Mouse (Mus musculus): ENCODE data around the gene Copz1. TPM values are rescaled to one million over a fixed set of nuclear protein-coding genes. Genes with fewer than 3 reads are reported as not detected.

The Copz1 gene
- polyA plus RNA-seq, 1 experiment from 2014 or later: 307 TPM

DNA sequence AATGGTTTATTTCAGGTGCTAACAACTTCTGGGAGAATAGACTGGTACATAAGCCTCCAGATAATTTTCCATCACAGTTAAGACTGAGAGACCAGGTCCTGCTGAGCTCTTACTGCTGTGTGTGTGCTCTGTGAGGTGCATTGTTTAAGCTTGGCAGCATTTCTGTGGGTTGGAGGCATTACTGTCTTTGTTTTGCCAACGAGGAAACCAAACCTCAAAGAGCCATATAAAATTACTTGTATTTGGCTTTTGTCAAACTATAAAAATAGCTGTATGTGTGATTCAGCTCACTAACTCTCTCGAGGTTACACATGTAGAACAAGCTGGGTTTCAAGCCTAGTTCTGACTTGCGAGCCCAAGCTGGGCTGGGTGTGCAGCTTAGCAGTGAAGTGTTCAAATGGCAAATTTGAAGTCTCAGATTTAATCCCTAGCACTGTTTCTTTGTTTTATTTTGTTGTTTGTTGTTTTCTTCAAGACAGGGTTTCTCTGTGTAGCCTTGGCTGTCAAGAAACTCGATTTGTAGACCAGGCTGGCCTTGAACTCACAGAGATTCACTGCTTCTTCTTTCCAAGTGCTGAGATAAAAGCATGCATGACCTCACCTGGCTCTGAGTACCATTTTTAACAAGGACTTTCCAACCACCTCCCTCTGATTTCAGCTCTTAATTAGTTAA, 20.3 kb downstream of the Copz1 start:
- 89% methylated on average over 4 of the region's 4 CpGs for WGBS
- H3K4me2 ChIP-seq (ENCODE audit: low read depth): no peak overlapping the region
- no peaks in the 10 kb centered on the region for H3K27me3 ChIP-seq (ENCODE audit: control insufficient read depth, insufficient read depth, low read length)
- no peak overlapping the region for H3K9ac ChIP-seq (ENCODE audit: low read length)
- peaks cover 52% of the 10 kb centered on the region for H3K4me1 ChIP-seq (ENCODE audit: control insufficient read depth, insufficient read depth, low read length)
- peaks cover 11% of the 10 kb centered on the region for H3K36me3 ChIP-seq (ENCODE audit: control insufficient read depth, insufficient read depth, low read length)
- no peaks in the 10 kb centered on the region for H3K9me3 ChIP-seq (ENCODE audit: control insufficient read depth, low read length)
- no peak overlapping the region for H3K4me3 ChIP-seq (ENCODE audit: low read depth, low read length)
- DNase-seq (ENCODE audit: low spot score) (no peak), ATAC-seq (ENCODE audit: insufficient read depth, low FRiP score, low TSS enrichment) (no peak)
- H3K27ac ChIP-seq (ENCODE audit: low read depth, low read length): no peak overlapping the region

DNA sequence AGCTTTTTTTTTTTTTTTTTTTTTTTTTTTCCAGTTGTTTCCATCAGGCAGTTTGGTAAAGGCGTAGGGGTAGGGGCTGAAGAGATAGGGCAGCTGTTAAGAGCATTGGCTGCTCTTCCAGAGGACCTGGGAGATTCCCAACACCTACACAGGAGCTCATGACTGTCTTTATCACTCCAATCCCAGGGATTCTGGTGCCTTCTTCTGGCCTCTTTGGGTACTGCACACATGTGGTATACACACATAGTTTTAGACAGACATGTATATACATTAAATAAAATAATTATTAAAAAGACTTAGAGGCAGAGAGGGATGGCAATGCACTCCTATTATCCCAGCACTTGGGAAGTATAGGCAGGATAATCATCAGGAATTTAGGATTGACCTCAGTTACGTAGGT, 20.9 kb downstream of the Copz1 start:
- DNase-seq (ENCODE audit: low spot score) (no peak), ATAC-seq (ENCODE audit: insufficient read depth, low FRiP score, low TSS enrichment) (no peak)
- Histone ChIP-seq H3K9me3 (ENCODE audit: control insufficient read depth, low read length) (no peaks in the 10 kb centered on the region), H3K4me3 (ENCODE audit: low read depth, low read length) (no peak overlapping the region), H3K27ac (ENCODE audit: low read depth, low read length) (no peak overlapping the region), H3K4me2 (ENCODE audit: low read depth) (no peak overlapping the region), H3K36me3 (ENCODE audit: control insufficient read depth, insufficient read depth, low read length) (peaks cover 11% of the 10 kb centered on the region), H3K4me1 (ENCODE audit: control insufficient read depth, insufficient read depth, low read length) (peaks cover 55% of the 10 kb centered on the region), H3K27me3 (ENCODE audit: control insufficient read depth, insufficient read depth, low read length) (no peaks in the 10 kb centered on the region), H3K9ac (ENCODE audit: low read length) (no peak overlapping the region)
- 98% methylated on average over 2 of the region's 2 CpGs for WGBS

DNA sequence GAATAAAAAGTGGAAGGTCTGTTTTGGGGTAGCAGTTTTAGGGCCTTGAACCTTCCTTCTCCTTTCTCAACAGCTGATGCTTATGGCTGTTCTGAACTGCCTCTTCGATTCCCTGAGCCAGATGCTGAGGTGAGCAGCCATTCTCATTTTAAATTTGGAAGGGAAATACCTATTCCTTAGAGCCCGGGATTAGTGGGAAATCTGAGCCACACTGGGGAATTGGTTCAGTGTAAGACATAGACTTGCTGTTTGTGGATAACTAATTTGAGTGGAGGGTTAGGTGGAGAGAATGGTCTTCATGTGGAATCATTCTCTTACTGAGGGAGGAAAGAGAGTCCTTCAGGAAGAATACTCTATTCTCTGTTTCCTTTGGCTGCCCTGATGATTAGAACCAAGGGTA, 22.1 kb downstream of the Copz1 start:
- H3K4me1 ChIP-seq (ENCODE audit: control insufficient read depth, insufficient read depth, low read length): peaks cover 62% of the 10 kb centered on the region
- WGBS: 63% methylated on average over 2 of the region's 2 CpGs
- H3K36me3 ChIP-seq (ENCODE audit: control insufficient read depth, insufficient read depth, low read length): peaks cover 11% of the 10 kb centered on the region

DNA sequence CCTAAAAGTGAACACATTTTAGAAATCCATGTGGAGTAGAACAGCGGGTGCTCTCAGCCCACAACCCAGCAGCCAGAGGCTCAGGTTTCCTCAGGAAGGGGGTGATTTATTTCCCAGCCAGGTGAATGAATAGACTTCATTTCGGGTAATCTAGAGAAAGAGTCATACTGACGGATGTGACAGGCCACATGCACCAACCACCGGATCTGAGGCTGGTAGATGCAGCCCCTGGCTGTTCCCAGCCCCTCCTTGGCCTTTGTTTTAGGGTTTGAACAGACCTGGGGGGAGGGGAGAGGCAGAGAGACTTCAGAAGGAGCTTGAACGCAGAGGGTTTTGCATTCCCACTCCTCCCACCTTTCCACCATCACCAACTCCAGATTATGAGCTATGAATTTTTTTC, 23.3 kb downstream of the Copz1 start:
- Histone ChIP-seq H3K27ac (ENCODE audit: low read depth, low read length) (peak overlapping the region; percentile 99), H3K9me3 (ENCODE audit: control insufficient read depth, low read length) (no peaks in the 10 kb centered on the region), H3K9ac (ENCODE audit: low read length) (peak overlapping the region; percentile 33), H3K27me3 (ENCODE audit: control insufficient read depth, insufficient read depth, low read length) (no peaks in the 10 kb centered on the region), H3K4me1 (ENCODE audit: control insufficient read depth, insufficient read depth, low read length) (peaks cover 64% of the 10 kb centered on the region), H3K4me3 (ENCODE audit: low read depth, low read length) (no peak overlapping the region), H3K4me2 (ENCODE audit: low read depth) (no peak overlapping the region), H3K36me3 (ENCODE audit: control insufficient read depth, insufficient read depth, low read length) (peaks cover 11% of the 10 kb centered on the region)
- 8% methylated on average over 5 of the region's 5 CpGs for WGBS
- DNase-seq (ENCODE audit: low spot score) (peak; percentile 46), ATAC-seq (ENCODE audit: insufficient read depth, low FRiP score, low TSS enrichment) (no peak)

More for the DNA sequence above, 22.1 kb downstream of the Copz1 start:
- Histone ChIP-seq H3K4me2 (ENCODE audit: low read depth) (no peak overlapping the region), H3K9ac (ENCODE audit: low read length) (no peak overlapping the region), H3K4me3 (ENCODE audit: low read depth, low read length) (no peak overlapping the region), H3K9me3 (ENCODE audit: control insufficient read depth, low read length) (no peaks in the 10 kb centered on the region), H3K27me3 (ENCODE audit: control insufficient read depth, insufficient read depth, low read length) (no peaks in the 10 kb centered on the region), H3K27ac (ENCODE audit: low read depth, low read length) (no peak overlapping the region)
- DNase-seq (ENCODE audit: low spot score) (no peak), ATAC-seq (ENCODE audit: insufficient read depth, low FRiP score, low TSS enrichment) (no peak)

DNA sequence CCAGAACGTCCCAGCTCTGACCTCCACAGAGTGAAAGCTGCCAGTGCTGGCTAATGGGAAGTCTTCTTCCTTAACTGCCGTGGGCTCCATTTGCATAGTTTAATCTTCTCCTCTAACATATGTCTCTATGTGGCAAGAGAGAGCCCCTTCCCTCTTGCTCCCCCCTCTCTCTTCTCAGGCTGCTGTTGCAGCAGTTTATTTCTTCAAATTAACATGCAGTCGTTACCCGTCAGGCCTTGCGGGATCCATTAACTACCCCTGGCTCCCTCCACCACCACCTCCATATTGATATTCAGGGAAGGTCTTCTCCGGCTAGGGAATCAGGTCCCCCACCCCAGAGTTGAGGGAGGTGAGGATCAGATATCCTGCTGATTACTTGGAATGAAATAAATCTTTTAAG, 24.8 kb downstream of the Copz1 start:
- H3K4me2 ChIP-seq (ENCODE audit: low read depth): no peak overlapping the region
- H3K4me3 ChIP-seq (ENCODE audit: low read depth, low read length): no peak overlapping the region
- peak; percentile 31 for DNase-seq (ENCODE audit: low spot score)
- peaks cover 74% of the 10 kb centered on the region for H3K4me1 ChIP-seq (ENCODE audit: control insufficient read depth, insufficient read depth, low read length)
- H3K9ac ChIP-seq (ENCODE audit: low read length): no peak overlapping the region
- H3K27me3 ChIP-seq (ENCODE audit: control insufficient read depth, insufficient read depth, low read length): no peaks in the 10 kb centered on the region
- ATAC-seq (ENCODE audit: insufficient read depth, low FRiP score, low TSS enrichment): no peak
- H3K27ac ChIP-seq (ENCODE audit: low read depth, low read length): peak overlapping the region; percentile 99
- H3K36me3 ChIP-seq (ENCODE audit: control insufficient read depth, insufficient read depth, low read length): peaks cover 6% of the 10 kb centered on the region
- no peaks in the 10 kb centered on the region for H3K9me3 ChIP-seq (ENCODE audit: control insufficient read depth, low read length)
- 39% methylated on average over 6 of the region's 6 CpGs for WGBS

DNA sequence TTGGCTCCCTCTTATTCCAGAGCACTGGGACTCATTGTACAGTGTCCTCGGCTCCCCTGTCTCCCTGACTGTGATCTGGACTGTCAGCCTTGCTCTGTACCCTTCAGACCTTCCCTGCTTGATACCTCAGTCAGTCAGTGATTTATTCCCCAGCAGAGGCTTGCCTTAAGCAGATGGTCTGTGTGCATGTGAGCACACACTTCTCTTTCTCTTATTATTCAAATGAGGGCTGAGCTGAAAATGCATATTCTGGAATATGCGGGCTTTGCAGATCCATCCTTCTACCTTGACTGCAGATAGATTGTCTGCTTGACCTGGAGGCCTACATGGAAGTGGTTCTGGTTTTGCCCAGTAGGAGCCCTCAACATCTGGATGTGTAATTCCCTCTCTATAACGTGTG, 25.5 kb downstream of the Copz1 start:
- Histone ChIP-seq H3K36me3 (ENCODE audit: control insufficient read depth, insufficient read depth, low read length) (peaks cover 2% of the 10 kb centered on the region; the same call in 1 of the 2 replicates), H3K9ac (ENCODE audit: low read length) (peak overlapping the region; percentile 8), H3K27me3 (ENCODE audit: control insufficient read depth, insufficient read depth, low read length) (no peaks in the 10 kb centered on the region), H3K27ac (ENCODE audit: low read depth, low read length) (peak overlapping the region; percentile 99), H3K4me2 (ENCODE audit: low read depth) (no peak overlapping the region; the same call in 1 of the 2 replicates), H3K4me3 (ENCODE audit: low read depth, low read length) (no peak overlapping the region), H3K4me1 (ENCODE audit: control insufficient read depth, insufficient read depth, low read length) (peaks cover 82% of the 10 kb centered on the region), H3K9me3 (ENCODE audit: control insufficient read depth, low read length) (no peaks in the 10 kb centered on the region)
- DNase-seq (ENCODE audit: low spot score): no peak
- ATAC-seq (ENCODE audit: insufficient read depth, low FRiP score, low TSS enrichment): no peak
- WGBS: 32% methylated on average over 3 of the region's 3 CpGs

DNA sequence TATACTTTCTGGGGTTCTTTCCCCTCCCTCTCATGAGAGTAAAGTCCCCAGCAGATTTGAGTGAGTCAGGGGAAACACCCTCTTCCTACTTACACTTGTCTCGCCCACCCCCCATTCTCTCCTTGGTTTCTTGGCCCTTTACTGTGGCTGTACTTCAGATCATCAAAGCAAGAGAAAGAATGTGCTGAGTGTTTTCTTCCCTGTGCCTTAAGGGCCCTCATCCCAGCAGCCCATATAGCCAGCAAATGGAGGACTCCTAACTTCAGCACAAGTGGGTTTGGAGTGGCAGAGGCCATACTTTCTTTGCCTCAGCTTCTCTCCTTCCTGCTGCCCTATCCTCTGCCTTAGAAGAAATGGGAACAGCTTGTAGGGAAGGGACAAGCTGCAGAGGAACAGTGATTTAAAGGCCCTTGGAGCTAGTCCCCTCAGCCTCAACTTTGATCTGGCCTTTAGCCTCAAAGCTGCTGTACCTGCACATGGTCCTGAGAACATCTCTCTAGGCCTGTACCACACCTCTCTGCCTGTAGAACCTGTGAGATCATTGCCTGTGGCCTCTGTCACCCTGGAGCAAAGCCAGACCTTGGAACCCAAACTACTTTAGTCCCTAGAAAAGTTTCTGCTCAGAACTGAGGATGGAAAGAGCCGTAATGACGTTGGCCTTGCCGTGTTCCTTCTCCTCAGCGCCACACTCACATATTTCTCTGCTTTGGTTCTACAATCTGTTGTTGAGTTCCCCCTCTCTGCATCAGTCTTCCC, 26.5 kb downstream of the Copz1 start:
- Histone ChIP-seq H3K36me3 (ENCODE audit: control insufficient read depth, insufficient read depth, low read length) (no peaks in the 10 kb centered on the region; the same call in 1 of the 2 replicates), H3K9me3 (ENCODE audit: control insufficient read depth, low read length) (no peaks in the 10 kb centered on the region), H3K4me2 (ENCODE audit: low read depth) (peak overlapping the region; percentile 27), H3K9ac (ENCODE audit: low read length) (peak overlapping the region; percentile 56), H3K4me3 (ENCODE audit: low read depth, low read length) (peak overlapping the region; percentile 10; the same call in 1 of the 2 replicates), H3K4me1 (ENCODE audit: control insufficient read depth, insufficient read depth, low read length) (peaks cover 91% of the 10 kb centered on the region), H3K27ac (ENCODE audit: low read depth, low read length) (peak overlapping the region; percentile 99), H3K27me3 (ENCODE audit: control insufficient read depth, insufficient read depth, low read length) (no peaks in the 10 kb centered on the region)
- no peak for ATAC-seq (ENCODE audit: insufficient read depth, low FRiP score, low TSS enrichment)
- WGBS: 60% methylated on average over 5 of the region's 5 CpGs
- DNase-seq (ENCODE audit: low spot score): no peak

DNA sequence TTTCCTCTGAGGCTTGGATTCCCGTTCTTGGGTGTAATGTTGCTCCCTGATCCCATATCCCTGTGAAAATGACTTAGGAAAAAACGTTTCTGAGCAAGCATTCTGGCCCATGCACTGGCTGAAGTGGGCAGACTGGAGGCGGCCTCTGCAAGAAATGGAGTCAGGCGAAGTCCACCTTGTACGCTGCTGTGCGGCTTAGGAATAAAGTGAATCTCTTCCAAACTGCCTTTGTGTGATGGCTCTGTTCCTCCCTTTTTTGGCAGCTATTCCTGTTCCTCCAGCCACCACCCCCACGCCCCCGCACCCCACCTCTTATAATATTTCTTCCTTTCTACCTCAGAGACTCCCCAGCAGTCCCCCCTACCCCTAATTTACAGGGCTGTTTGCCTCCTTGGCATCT, 27.1 kb downstream of the Copz1 start:
- Histone ChIP-seq H3K9ac (ENCODE audit: low read length) (peak overlapping the region; percentile 56), H3K4me2 (ENCODE audit: low read depth) (peak overlapping the region; percentile 27), H3K9me3 (ENCODE audit: control insufficient read depth, low read length) (no peaks in the 10 kb centered on the region), H3K4me3 (ENCODE audit: low read depth, low read length) (peak overlapping the region; percentile 10; the same call in 1 of the 2 replicates), H3K4me1 (ENCODE audit: control insufficient read depth, insufficient read depth, low read length) (peaks cover 94% of the 10 kb centered on the region), H3K27ac (ENCODE audit: low read depth, low read length) (peak overlapping the region; percentile 99), H3K27me3 (ENCODE audit: control insufficient read depth, insufficient read depth, low read length) (no peaks in the 10 kb centered on the region), H3K36me3 (ENCODE audit: control insufficient read depth, insufficient read depth, low read length) (no peaks in the 10 kb centered on the region; the same call in 1 of the 2 replicates)
- WGBS: 18% methylated on average over 8 of the region's 8 CpGs
- ATAC-seq (ENCODE audit: insufficient read depth, low FRiP score, low TSS enrichment) (no peak), DNase-seq (ENCODE audit: low spot score) (no peak)
